In the genomic region with DNA sequence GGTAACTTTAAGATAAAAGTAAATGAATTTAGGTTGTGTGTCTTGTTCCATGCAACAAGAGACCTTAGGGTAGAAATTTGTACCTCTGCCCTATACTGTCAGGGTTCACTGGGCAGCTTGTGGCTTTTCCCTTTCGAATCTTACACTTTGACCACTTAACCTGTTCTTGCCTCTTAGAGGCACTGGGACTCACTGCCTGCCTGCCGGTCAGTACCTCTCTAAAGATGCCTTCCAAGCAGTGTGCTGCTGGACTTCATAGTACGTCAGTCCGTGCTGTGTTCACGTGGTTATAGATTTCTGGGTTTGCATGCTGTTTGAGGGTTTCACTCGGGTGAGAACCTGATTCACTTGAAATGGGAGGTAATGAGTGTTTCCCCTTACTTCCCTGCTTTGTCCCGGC, we compare ENCODE assay signal across 8 mouse cellular contexts. TPM values are rescaled to one million over a fixed set of nuclear protein-coding genes. Genes with fewer than 3 reads are reported as not detected.
DNase-seq lines count a peak whose midpoint lies in the region; ATAC-seq and TF ChIP-seq lines count a peak whose summit lies in the region.

No protein-coding gene starts in this region.

- H3K4me2 ChIP-seq in neural tube, embryonic 11.5 days (ENCODE audit: low read depth) = peak overlapping the region; percentile 58
- H3K4me2 ChIP-seq in heart, postnatal 0 days (ENCODE audit: low read depth, low read length) = peak overlapping the region; percentile 64
- peak overlapping the region; percentile 67 for H3K4me2 ChIP-seq in neural tube, embryonic 13.5 days

- peak overlapping the region; percentile 38 for H3K4me3 ChIP-seq in neural tube, embryonic 11.5 days (ENCODE audit: low read depth, low read length)
- peak overlapping the region; percentile 62 for H3K4me3 ChIP-seq in heart, postnatal 0 days (ENCODE audit: low read depth, low read length)
- peak overlapping the region; percentile 50 for H3K4me3 ChIP-seq in limb, embryonic 10.5 days
- H3K4me3 ChIP-seq in neural tube, embryonic 13.5 days = peak overlapping the region; percentile 43

- H3K4me1 ChIP-seq in neural tube, embryonic 11.5 days (ENCODE audit: control insufficient read depth, insufficient read depth, low read length) = peaks cover 17% of the 10 kb centered on the region
- peaks cover 30% of the 10 kb centered on the region for H3K4me1 ChIP-seq in heart, postnatal 0 days (ENCODE audit: control insufficient read depth, insufficient read depth)
- peaks cover 21% of the 10 kb centered on the region for H3K4me1 ChIP-seq in limb, embryonic 10.5 days
- H3K4me1 ChIP-seq in neural tube, embryonic 13.5 days (replicated peaks) = peaks cover 57% of the 10 kb centered on the region

- H3K27ac ChIP-seq in neural tube, embryonic 11.5 days (ENCODE audit: low read depth, low read length) = peak overlapping the region; percentile 87
- H3K27ac ChIP-seq in heart, postnatal 0 days (ENCODE audit: low read depth) = peak overlapping the region; percentile 93
- peak overlapping the region; percentile 73; the same call in 1 of the 2 replicates for H3K27ac ChIP-seq in limb, embryonic 10.5 days
- peak overlapping the region; percentile 94 for H3K27ac ChIP-seq in neural tube, embryonic 13.5 days (replicated peaks)

- DNase-seq in neural tube, embryonic 11.5 days (ENCODE audit: low spot score) = no peak
- no peak for DNase-seq in neural tube, embryonic 10.5 days (ENCODE audit: extremely low spot score, low spot score)
- DNase-seq in heart, postnatal 0 days (ENCODE audit: low spot score) = peak; percentile 18
- peak; percentile 50 for DNase-seq in limb, embryonic 10.5 days (ENCODE audit: low spot score)
- DNase-seq in right cerebral cortex, postnatal 10 days (ENCODE audit: low spot score in 2 of 2) = no peak
- no peak for DNase-seq in spleen, postnatal 14 days (ENCODE audit: low spot score in 2 of 2)
- DNase-seq in layer of hippocampus, postnatal 36 days = no peak

- peak; percentile 48 for ATAC-seq in neural tube, embryonic 11.5 days (ENCODE audit: insufficient read depth, low FRiP score, low TSS enrichment)
- ATAC-seq in heart, postnatal 0 days (ENCODE audit: insufficient read depth, low read depth) = no peak
- peak; percentile 29 for ATAC-seq in neural tube, embryonic 13.5 days (ENCODE audit: low read depth)

- no peaks in the 10 kb centered on the region for H3K9me3 ChIP-seq in neural tube, embryonic 11.5 days (ENCODE audit: control insufficient read depth, low read length)
- H3K9me3 ChIP-seq in heart, postnatal 0 days (replicated peaks; ENCODE audit: control insufficient read depth, low read length) = no peaks in the 10 kb centered on the region
- no peaks in the 10 kb centered on the region for H3K9me3 ChIP-seq in limb, embryonic 10.5 days (replicated peaks)
- no peaks in the 10 kb centered on the region for H3K9me3 ChIP-seq in neural tube, embryonic 13.5 days

- H3K9ac ChIP-seq in neural tube, embryonic 11.5 days (ENCODE audit: low read length) = peak overlapping the region; percentile 77
- H3K9ac ChIP-seq in heart, postnatal 0 days (replicated peaks; ENCODE audit: low read depth, low read length) = peak overlapping the region; percentile 54
- H3K9ac ChIP-seq in neural tube, embryonic 13.5 days = peak overlapping the region; percentile 79

- WGBS in neural tube, embryonic 11.5 days = 23% methylated on average over 7 of the region's 7 CpGs
- 9% methylated on average over 7 of the region's 7 CpGs for WGBS in heart, postnatal 0 days
- 34% methylated on average over 7 of the region's 7 CpGs for WGBS in limb, embryonic 10.5 days
- WGBS in neural tube, embryonic 13.5 days = 19% methylated on average over 7 of the region's 7 CpGs

- no peak for TF ChIP-seq CTCF in heart, postnatal 0 days (IDR thresholded peaks at IDR 0.05; ENCODE audit: low read depth)

- no peak for TF ChIP-seq EP300 in heart, postnatal 0 days (IDR thresholded peaks at IDR 0.05; ENCODE audit: low read depth)

- no peaks in the 10 kb centered on the region for H3K36me3 ChIP-seq in neural tube, embryonic 11.5 days (ENCODE audit: control insufficient read depth, insufficient read depth, low read length)
- H3K36me3 ChIP-seq in heart, postnatal 0 days (replicated peaks; ENCODE audit: control insufficient read depth, insufficient read depth, low read length) = no peaks in the 10 kb centered on the region
- no peaks in the 10 kb centered on the region for H3K36me3 ChIP-seq in limb, embryonic 10.5 days
- H3K36me3 ChIP-seq in neural tube, embryonic 13.5 days = no peaks in the 10 kb centered on the region

- H3K27me3 ChIP-seq in neural tube, embryonic 11.5 days (ENCODE audit: control insufficient read depth, insufficient read depth, low read length) = no peaks in the 10 kb centered on the region
- H3K27me3 ChIP-seq in heart, postnatal 0 days (ENCODE audit: control insufficient read depth, insufficient read depth, low read length) = no peaks in the 10 kb centered on the region
- H3K27me3 ChIP-seq in limb, embryonic 10.5 days (ENCODE audit: low read depth, poor library complexity, severe bottlenecking) = no peaks in the 10 kb centered on the region
- H3K27me3 ChIP-seq in neural tube, embryonic 13.5 days = no peaks in the 10 kb centered on the region

RNA-seq across cellular contexts. Expression of a gene that starts 22.7 kb away (rescaled TPM):
- polyA plus RNA-seq in neural tube, embryonic 11.5 days (2014; fragmentation: Nextera tagmentation; extraction: Ambion mirVana) = 13.6 and 14.8 TPM in 2 replicates
- total RNA-seq in heart, postnatal 0 days (2014; rRNA removed; ENCODE audit: low replicate concordance) = 14.4 and 20.8 TPM in 2 replicates
- polyA plus RNA-seq in heart, postnatal 0 days (2015; fragmentation: Nextera tagmentation; extraction: Ambion mirVana) = 12.4 and 13.3 TPM in 2 replicates
- 4.0 and 6.4 TPM in 2 replicates for polyA plus RNA-seq in limb, embryonic 10.5 days (2016; fragmentation: Nextera tagmentation; extraction: Ambion mirVana)
- polyA plus RNA-seq in neural tube, embryonic 13.5 days (2015; fragmentation: Nextera tagmentation; extraction: Ambion mirVana) = 24.8 and 27.0 TPM in 2 replicates
- 10 to 100 TPM; 42.2 to 47.4 TPM for total RNA-seq in layer of hippocampus, postnatal 36 days (2021)

Comparison
In these comparisons a context has a peak if more than half of its experiments do, and no peak if none do; other contexts are left out.
1. DNase-seq: peak in heart, postnatal 0 days (single experiment) and limb, embryonic 10.5 days (single experiment); none in neural tube, embryonic 11.5 days (single experiment), neural tube, embryonic 10.5 days (single experiment), right cerebral cortex, postnatal 10 days (0 of 2), spleen, postnatal 14 days (0 of 2) and layer of hippocampus, postnatal 36 days (0 of 2).
2. Peak in every context shown above with its lines, with median percentiles within 50 percentile points of each other: H3K27ac ChIP-seq, H3K4me2 ChIP-seq, H3K4me3 ChIP-seq and H3K9ac ChIP-seq.